Mouse (Mus musculus) lung, embryonic 15.5 days (tissue): ENCODE results near the gene Mtr. TPM values are rescaled to one million over a fixed set of nuclear protein-coding genes. Genes with fewer than 3 reads are reported as not detected.

ENCODE experiments used
- ATAC-seq: fragments of 200-750 bp; cut with Nextera tagmentation; 2 replicates; pipeline ENCODE4 v1.8.0; 2017; ENCODE audit warnings: moderate number of reproducible peaks, borderline replicate concordance; ENCODE audit not compliant: low FRiP score, low TSS enrichment; ENCODE audit errors: extremely low read depth
- H3K27ac ChIP-seq: fragments of 300-500 bp; sonication (generic); 2 replicates; pipeline ENCODE4 v1.5.1; 2015; ENCODE audit warnings: moderate library complexity, mild to moderate bottlenecking, inconsistent platforms
- H3K27me3 ChIP-seq: fragments of 300-500 bp; sonication (generic); 2 replicates; pipeline ENCODE4 v1.6.1; 2015; ENCODE audit warnings: inconsistent platforms
- H3K36me3 ChIP-seq: fragments of 300-500 bp; sonication (generic); 2 replicates; pipeline ENCODE4 v1.6.1; 2015; ENCODE audit warnings: inconsistent platforms
- H3K4me1 ChIP-seq: fragments of 300-500 bp; sonication (generic); 2 replicates; pipeline ENCODE4 v1.6.1; 2015; ENCODE audit warnings: inconsistent platforms
- H3K4me2 ChIP-seq: fragments of 300-500 bp; sonication (generic); 2 replicates; pipeline ENCODE4 v1.6.1; 2015; ENCODE audit warnings: inconsistent platforms, mild to moderate bottlenecking, moderate library complexity
- H3K4me3 ChIP-seq: fragments of 300-500 bp; sonication (generic); 2 replicates; pipeline ENCODE4 v1.5.1; 2015; ENCODE audit warnings: mild to moderate bottlenecking, inconsistent platforms
- H3K9ac ChIP-seq: fragments of 300-500 bp; sonication (generic); 2 replicates; pipeline ENCODE4 v1.6.1; 2015; ENCODE audit warnings: inconsistent platforms
- H3K9me3 ChIP-seq: fragments of 300-500 bp; sonication (generic); 2 replicates; pipeline ENCODE4 v1.6.1; 2016; ENCODE audit warnings: inconsistent platforms
- WGBS: fragments of 180-500 bp; shearing (Covaris S2); methylation state at CpG from one replicate; pipeline ENCODE4 v1.1.7; 2015; 5-methylcytosine and 5-hydroxymethylcytosine counted together
- polyA plus RNA-seq: library from polyadenylated mRNA; unstranded; fragments of >200 nt; fragmentation: Nextera tagmentation; extraction: Ambion mirVana; gene quantifications from 2 replicates; pipeline ENCODE4 v1.2.1, GENCODE M21; 2015

Gene Mtr
- polyA plus RNA-seq, 1 experiment from 2014 or later, result 15.4 TPM

- no peak overlapping the region for H3K4me2 ChIP-seq
- H3K36me3 ChIP-seq, result no peaks in the 10 kb centered on the region
- H3K9ac ChIP-seq, result no peak overlapping the region
- H3K4me1 ChIP-seq, result no peaks in the 10 kb centered on the region
- no peak for ATAC-seq
- no peak overlapping the region for H3K4me3 ChIP-seq
- H3K9me3 ChIP-seq, result no peaks in the 10 kb centered on the region
- no peak overlapping the region for H3K27ac ChIP-seq
- 47% methylated on average over 3 of the region's 3 CpGs for WGBS
- H3K27me3 ChIP-seq, result no peaks in the 10 kb centered on the region
These were observed 15.0 kb upstream of the Mtr start for GRCm38 (mm10) chr13:12272953-12273352.

DNA sequence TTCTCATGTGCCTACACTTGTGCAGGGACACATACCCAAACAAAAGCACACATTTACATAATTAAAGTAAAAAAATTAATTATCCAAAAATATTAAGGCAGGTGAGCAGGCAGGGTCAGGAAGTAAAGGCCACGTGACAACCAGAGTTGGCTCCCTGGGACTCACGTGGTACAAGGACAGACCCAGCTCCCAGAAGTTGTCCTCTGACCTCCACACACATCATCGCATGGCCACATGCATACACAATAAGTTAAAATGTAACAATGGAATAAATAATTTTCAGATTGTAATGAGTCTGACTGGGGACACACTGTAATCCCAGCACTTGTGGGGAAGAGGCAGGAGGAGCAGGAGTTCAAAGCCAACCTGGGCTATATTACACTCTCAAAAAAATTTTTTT, 10.1 kb upstream of the Mtr start:
- Histone ChIP-seq H3K36me3 (no peaks in the 10 kb centered on the region), H3K9ac (no peak overlapping the region), H3K9me3 (no peaks in the 10 kb centered on the region), H3K4me3 (no peak overlapping the region), H3K4me1 (no peaks in the 10 kb centered on the region), H3K27ac (no peak overlapping the region), H3K27me3 (no peaks in the 10 kb centered on the region), H3K4me2 (no peak overlapping the region)
- ATAC-seq, result no peak
- WGBS, result 82% methylated on average over 3 of the region's 3 CpGs

GRCm38 (mm10) chr13:12267097-12267496, 9.2 kb upstream of the Mtr start:
- no peaks in the 10 kb centered on the region for H3K9me3 ChIP-seq

DNA sequence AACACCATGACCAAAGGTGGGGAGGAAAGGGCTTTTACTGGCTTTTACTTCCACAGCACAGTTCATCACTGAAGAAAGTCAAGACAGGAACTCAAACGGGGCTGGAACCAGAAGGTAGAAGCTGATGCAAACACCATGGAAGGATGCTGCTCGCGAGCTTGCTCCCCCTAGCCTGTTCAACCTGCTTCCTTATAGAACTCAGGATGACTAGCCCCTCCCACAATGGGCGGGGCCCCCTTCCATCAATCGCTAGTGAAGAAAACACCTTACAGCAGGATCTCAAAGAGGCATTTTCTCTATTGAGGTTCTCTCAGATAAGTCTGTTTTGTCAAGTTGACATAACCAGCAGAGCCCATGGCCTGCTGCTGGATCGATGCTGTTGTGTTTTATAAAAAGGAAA, 6.1 kb upstream of the Mtr start:
- Histone ChIP-seq H3K27me3 (no peaks in the 10 kb centered on the region), H3K9me3 (no peaks in the 10 kb centered on the region), H3K4me3 (no peak overlapping the region), H3K9ac (no peak overlapping the region), H3K4me2 (no peak overlapping the region), H3K27ac (no peak overlapping the region), H3K4me1 (no peaks in the 10 kb centered on the region), H3K36me3 (no peaks in the 10 kb centered on the region)
- ATAC-seq, result no peak
- 71% methylated on average over 6 of the region's 6 CpGs for WGBS

More at GRCm38 (mm10) chr13:12267097-12267496, 9.2 kb upstream of the Mtr start:
- Histone ChIP-seq H3K9ac (no peak overlapping the region), H3K27ac (no peak overlapping the region), H3K4me2 (no peak overlapping the region), H3K36me3 (no peaks in the 10 kb centered on the region), H3K4me1 (no peaks in the 10 kb centered on the region), H3K27me3 (no peaks in the 10 kb centered on the region), H3K4me3 (no peak overlapping the region)
- WGBS, result 36% methylated on average over 3 of the region's 3 CpGs
- ATAC-seq, result no peak

- Histone ChIP-seq H3K27me3 (no peaks in the 10 kb centered on the region), H3K9me3 (no peaks in the 10 kb centered on the region), H3K36me3 (no peaks in the 10 kb centered on the region), H3K4me3 (no peak overlapping the region), H3K9ac (no peak overlapping the region), H3K4me1 (peaks cover 5% of the 10 kb centered on the region), H3K27ac (no peak overlapping the region), H3K4me2 (no peak overlapping the region)
- ATAC-seq, result no peak
These were observed 3.6 kb upstream of the Mtr start for GRCm38 (mm10) chr13:12261505-12261904.

- Histone ChIP-seq H3K4me1 (peaks cover 9% of the 10 kb centered on the region), H3K27ac (peak overlapping the region; percentile 92; the same call in 1 of the 2 replicates), H3K4me2 (peak overlapping the region; percentile 64), H3K36me3 (0 out of 2 replicates have a peak, but pooled peaks cover 3% of the 10 kb centered on the region), H3K4me3 (peak overlapping the region; percentile 91), H3K27me3 (no peaks in the 10 kb centered on the region), H3K9me3 (no peaks in the 10 kb centered on the region), H3K9ac (peak overlapping the region; percentile 82)
- no peak for ATAC-seq
- WGBS, result 14% methylated on average over 10 of the region's 10 CpGs
These were observed 982 bp downstream of the Mtr start for GRCm38 (mm10) chr13:12256871-12257390.

- H3K36me3 ChIP-seq, result 0 out of 2 replicates have a peak, but pooled peaks cover 3% of the 10 kb centered on the region
- peak overlapping the region; percentile 82; the same call in 1 of the 2 replicates for H3K9ac ChIP-seq
- 71% methylated on average over 3 of the region's 3 CpGs for WGBS
- H3K9me3 ChIP-seq, result no peaks in the 10 kb centered on the region
- H3K4me3 ChIP-seq, result peak overlapping the region; percentile 91
- peak overlapping the region; percentile 64 for H3K4me2 ChIP-seq
- no peaks in the 10 kb centered on the region for H3K27me3 ChIP-seq
- ATAC-seq, result no peak
- H3K4me1 ChIP-seq, result peaks cover 9% of the 10 kb centered on the region
- no peak overlapping the region for H3K27ac ChIP-seq
These were observed 1.8 kb downstream of the Mtr start for GRCm38 (mm10) chr13:12255911-12256705.

GRCm38 (mm10) chr13:12250496-12250895, 7.4 kb downstream of the Mtr start:
- Histone ChIP-seq H3K4me2 (no peak overlapping the region), H3K4me3 (no peak overlapping the region), H3K9me3 (no peaks in the 10 kb centered on the region), H3K9ac (no peak overlapping the region), H3K36me3 (peaks cover 38% of the 10 kb centered on the region), H3K27ac (no peak overlapping the region), H3K4me1 (no peaks in the 10 kb centered on the region), H3K27me3 (no peaks in the 10 kb centered on the region)
- WGBS, result 95% methylated on average over 3 of the region's 3 CpGs
- no peak for ATAC-seq

DNA sequence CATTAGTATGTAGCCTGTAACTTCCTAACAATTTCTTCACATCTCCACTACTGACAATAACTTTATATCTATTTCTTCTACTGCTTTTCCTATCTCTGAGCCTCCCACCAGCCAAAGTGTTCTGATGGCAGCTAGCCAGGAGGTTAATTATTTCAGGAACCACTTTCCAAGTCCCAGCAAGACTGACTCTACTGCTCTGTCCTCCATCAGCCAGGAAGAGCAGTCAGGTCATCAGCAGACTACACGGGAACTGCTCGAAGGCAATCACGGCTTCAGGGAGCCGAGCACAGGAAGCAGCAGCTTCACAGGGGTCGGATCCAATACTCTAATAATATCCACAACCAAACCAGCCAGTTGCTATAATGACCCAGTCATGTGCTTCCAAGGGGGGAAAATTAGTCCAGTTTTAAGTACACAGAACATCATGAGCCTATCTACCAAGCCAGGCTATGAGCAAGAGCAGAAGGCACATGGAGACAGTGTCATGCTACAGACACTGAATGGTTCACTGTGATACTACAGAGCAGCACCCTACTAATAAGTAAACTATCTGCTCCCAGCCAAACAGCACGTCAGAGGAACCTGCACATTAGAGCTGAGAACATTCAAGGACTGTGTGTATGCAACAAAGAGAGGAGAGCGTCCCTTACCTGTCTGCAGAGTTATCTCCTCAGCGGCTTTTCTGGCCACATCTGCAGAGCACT, 8.6 kb downstream of the Mtr start:
- Histone ChIP-seq H3K9me3 (no peaks in the 10 kb centered on the region), H3K36me3 (peaks cover 42% of the 10 kb centered on the region), H3K4me1 (no peaks in the 10 kb centered on the region), H3K9ac (no peak overlapping the region), H3K27ac (no peak overlapping the region), H3K4me2 (no peak overlapping the region), H3K27me3 (no peaks in the 10 kb centered on the region), H3K4me3 (no peak overlapping the region)
- ATAC-seq, result no peak
- 77% methylated on average over 8 of the region's 8 CpGs for WGBS

DNA sequence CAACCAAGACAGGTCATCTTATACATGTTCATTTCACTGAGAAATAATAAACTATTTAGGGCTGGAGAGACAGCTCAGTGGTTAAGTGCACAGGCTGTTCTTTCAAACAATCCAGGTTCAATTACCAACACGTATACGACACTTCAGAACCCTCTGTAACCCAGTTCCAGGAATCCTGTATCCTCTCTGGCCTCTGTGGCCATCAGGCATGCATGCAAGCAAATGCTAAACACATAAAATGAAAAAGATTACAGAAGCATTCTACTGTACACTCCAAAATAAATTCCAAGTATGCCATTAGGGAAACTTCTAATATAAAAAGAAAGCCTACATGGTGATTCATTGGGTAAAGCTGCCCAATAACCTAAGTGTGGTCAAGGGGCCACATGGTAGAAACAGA, 12.0 kb downstream of the Mtr start:
- Histone ChIP-seq H3K36me3 (peaks cover 69% of the 10 kb centered on the region), H3K9ac (no peak overlapping the region), H3K27ac (no peak overlapping the region), H3K4me3 (no peak overlapping the region), H3K9me3 (no peaks in the 10 kb centered on the region), H3K4me2 (no peak overlapping the region), H3K27me3 (no peaks in the 10 kb centered on the region), H3K4me1 (no peaks in the 10 kb centered on the region)
- no peak for ATAC-seq
- 84% methylated on average over 2 of the region's 2 CpGs for WGBS

DNA sequence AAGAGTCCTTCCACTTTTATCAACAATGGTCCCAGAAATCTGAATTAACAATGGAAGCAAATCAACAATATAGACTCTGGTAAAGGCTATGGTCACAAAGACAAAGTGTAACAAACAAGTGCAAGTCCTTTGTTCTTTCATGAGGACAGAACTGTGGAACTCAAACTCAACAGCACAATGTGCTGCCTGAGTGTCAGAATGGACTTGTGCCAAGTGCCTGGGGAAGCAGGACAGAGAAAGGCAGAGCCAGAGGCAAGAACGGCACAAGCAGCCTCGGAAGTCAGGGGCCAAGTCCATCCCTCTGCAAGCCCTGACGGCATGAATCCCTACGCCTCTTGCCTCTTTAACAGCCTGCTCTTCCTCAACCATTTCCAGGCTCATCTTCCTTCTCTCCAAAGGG, 13.9 kb downstream of the Mtr start:
- no peak for ATAC-seq
- peaks cover 60% of the 10 kb centered on the region for H3K36me3 ChIP-seq

GRCm38 (mm10) chr13:12232141-12232540, 25.8 kb downstream of the Mtr start:
- ATAC-seq, result no peak
- Histone ChIP-seq H3K9ac (no peak overlapping the region), H3K4me3 (no peak overlapping the region), H3K9me3 (no peaks in the 10 kb centered on the region), H3K4me1 (no peaks in the 10 kb centered on the region), H3K27ac (no peak overlapping the region), H3K4me2 (no peak overlapping the region), H3K36me3 (peaks cover 48% of the 10 kb centered on the region), H3K27me3 (no peaks in the 10 kb centered on the region)
- WGBS, result 85% methylated on average over 4 of the region's 4 CpGs

More for the DNA sequence above, 13.9 kb downstream of the Mtr start:
- no peak overlapping the region for H3K9ac ChIP-seq
- H3K4me2 ChIP-seq, result no peak overlapping the region
- H3K4me1 ChIP-seq, result no peaks in the 10 kb centered on the region
- WGBS, result 82% methylated on average over 4 of the region's 4 CpGs
- H3K27me3 ChIP-seq, result no peaks in the 10 kb centered on the region
- H3K9me3 ChIP-seq, result no peaks in the 10 kb centered on the region
- no peak overlapping the region for H3K4me3 ChIP-seq
- no peak overlapping the region for H3K27ac ChIP-seq
